Mouse (Mus musculus) monocyte, adult 2 months (primary cell): ENCODE measurements around the gene Myadm.
"Not testable (repeated sequence)": the region's sequence is repeated elsewhere in the genome, so short reads cannot be mapped to it uniquely, and the experiment has no call there.

ENCODE experiments used
- DNase-seq, 2 experiments: peaks; one replicate each; pipeline ENCODE4 v3.0.0; 2022; ENCODE audit warnings: low spot score in 2 of 2, low read depth in 1 of 2

Myadm gene

DNA sequence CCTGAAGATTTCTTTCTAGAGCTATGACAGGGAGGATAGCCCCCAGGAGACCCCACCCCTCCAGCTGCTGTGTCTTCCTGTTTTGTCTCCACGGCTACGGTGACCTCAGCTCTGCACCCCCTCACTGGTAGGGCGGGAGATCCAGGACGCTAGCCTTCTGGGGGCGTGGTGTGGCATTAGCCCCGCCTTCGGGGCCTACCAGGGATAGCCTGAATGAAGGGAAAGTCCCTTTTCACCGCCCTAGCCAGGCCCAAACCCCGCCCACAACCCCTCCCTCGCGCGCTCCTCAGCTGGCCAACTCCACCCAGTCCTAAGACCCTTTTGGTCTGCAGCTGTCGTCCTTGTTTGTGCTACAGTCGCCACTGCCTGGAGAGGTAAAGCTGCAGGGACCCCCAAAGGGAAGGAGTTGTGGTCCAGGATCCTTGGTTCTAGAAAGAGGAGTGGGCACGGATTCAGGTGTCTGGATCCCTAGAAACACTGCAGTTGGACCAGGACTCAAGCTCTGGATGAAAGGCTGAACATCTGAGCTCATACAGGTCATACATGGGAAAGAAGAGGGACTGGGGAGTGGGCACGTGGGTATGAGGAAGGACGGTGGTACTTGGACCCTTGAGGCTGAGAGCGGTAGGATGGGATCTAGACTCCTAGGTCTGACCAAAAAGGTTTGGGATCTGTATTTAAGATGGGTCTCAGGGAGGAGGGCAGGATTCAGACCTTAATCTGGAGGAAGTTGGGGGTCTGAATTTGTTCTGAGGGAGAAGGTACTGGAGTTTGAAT is 1.6 kb downstream of the Myadm start:
- DNase-seq, result peak; percentile 95 to 97

DNA sequence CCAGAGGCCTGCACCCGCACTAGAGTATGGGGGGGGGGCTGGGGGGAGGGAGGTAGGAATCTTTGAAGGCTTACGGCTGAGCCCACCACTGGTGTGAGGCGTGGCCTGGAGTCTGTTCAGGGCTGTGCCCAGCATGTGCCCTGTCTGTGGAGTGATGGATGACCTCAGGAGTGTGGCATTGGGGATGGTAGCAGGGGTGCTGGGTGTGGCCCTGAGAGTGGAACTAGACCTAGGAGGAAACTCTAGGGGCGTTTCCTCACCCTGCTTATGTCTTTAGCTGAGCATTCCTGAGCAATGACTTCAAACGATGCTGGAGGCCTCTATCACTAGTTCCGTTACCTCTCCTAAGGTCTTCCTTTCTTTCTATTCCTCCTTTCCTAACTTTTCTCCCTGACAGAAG is 2.3 kb downstream of the Myadm start:
- no peak for DNase-seq

DNA sequence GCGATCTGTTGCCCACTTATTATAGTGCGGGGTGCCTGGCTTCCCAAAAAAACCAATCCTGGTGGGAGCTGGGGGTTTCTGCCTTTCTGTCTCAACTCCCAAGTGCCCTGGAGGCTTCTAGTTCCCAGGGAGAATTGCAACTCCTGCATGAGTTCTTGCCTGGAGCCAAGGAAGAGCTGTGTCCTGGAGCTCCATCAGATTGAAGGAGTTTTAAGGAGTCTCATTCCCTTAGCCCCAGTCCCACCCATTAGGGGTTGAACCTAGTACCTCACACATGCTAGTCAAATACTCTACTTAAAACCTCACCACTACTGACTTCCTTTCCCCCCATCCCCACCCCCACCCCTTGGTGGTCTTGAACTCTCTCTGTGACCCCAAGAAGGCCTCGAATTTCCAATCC is 2.9 kb downstream of the Myadm start:
- no peak for DNase-seq

DNA sequence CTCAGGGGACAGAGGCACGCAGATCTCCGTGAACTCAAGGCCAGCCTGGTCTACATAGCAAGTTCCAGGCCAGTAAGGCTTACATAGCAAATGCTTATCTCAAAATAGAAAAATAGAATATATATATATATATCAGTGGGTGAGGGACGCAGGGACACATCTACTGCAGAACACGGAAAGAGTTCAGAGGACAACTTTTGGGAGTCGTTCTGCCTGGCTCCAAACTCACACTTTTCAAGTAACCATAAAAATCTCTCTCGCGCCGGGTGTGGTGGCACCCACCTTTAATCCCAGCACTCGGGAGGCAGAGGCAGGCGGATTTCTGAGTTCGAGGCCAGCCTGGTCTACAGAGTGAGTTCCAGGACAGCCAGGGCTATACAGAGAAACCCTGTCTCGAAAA is 3.4 kb downstream of the Myadm start:
- DNase-seq, result not testable (repeated sequence)

DNA sequence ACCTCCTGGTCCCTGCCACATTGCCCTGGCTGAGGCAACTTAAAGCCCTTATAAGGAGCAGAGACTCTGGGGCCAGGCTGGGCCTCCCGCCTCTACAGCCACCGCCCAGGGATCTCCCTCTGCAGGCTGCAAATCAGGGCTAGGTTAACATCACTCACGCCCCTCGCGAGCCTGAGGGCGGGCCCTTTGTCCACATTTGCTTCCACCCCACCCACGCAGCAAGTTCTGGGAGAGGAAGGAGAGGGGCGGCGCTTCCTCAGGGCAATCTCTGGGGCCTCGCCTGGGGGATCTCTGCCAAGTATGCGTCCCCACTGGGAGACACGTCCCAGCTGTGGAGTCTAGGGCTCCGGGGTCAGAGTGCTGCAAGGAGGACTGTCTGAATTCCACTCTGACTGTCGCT is 3.9 kb downstream of the Myadm start:
- peak; percentile 67 to 78 for DNase-seq

DNA sequence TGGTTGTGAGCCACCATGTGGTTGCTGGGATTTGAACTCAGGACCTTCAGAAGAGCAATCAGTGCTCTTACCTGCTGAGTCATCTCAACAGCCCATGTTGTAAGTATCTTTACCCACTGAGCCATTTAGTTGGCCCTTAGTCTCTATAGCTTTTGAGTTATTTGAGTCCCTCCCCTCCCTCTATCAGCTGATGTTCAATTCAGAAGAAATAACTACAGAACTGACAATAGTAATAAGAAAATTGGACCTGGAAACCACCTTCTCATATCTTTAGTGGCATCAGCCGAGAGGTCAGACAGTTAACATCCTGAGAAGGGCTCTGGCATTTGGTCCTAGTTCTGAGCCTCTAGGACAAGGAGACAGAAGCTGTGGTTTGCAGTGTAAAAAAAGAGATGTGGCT is 5.9 kb downstream of the Myadm start:
- DNase-seq, result no peak

DNA sequence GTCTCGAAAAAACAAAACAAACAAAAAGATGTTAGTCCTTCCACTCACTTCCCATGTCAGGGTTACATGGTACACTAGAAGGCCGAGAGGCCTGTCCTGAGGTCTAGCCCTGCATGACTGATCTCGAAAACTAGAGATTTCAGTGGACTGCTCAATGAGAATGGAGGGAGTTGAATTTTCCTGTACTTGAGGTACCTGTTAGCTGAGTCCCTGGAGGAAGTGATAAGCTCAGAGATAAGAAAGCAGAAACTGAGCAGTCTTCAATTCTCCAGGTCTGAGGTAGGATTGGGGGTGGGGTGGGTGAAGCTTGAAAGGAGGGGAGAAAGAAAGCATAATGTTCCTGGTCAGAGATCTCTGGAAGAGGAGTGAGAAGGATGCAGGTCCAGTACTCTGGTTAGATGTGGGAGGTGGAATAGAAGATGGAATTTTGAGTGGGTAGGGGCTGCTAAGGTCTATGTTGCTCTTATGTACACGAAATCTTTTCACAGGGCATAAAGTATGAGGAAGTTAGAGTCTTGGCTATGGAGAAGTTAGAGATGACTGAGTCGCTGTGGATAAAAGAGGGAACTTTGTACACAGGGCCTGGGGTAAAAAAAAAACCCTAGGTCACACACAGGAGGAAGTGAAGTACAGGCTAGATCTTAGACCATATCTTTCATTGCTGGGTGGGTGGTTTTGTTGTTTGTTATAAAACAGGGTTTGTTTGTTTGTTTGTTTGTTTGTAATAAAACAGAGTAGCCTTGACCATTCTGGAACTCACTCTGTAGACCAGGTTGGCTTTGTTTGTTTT is 6.6 kb downstream of the Myadm start:
- DNase-seq, result no peak

DNA sequence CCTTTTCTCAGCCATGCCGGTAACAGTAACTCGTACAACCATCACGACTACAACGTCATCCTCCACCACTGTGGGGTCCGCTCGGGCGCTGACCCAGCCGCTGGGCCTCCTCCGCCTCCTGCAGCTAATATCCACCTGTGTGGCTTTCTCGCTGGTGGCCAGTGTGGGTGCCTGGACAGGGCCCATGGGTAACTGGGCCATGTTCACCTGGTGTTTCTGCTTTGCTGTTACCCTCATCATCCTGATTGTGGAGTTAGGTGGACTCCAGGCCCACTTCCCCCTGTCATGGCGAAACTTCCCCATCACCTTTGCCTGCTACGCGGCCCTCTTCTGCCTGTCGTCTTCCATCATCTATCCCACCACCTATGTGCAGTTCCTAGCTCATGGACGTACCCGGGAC is 7.8 kb downstream of the Myadm start:
- DNase-seq, result no peak

DNA sequence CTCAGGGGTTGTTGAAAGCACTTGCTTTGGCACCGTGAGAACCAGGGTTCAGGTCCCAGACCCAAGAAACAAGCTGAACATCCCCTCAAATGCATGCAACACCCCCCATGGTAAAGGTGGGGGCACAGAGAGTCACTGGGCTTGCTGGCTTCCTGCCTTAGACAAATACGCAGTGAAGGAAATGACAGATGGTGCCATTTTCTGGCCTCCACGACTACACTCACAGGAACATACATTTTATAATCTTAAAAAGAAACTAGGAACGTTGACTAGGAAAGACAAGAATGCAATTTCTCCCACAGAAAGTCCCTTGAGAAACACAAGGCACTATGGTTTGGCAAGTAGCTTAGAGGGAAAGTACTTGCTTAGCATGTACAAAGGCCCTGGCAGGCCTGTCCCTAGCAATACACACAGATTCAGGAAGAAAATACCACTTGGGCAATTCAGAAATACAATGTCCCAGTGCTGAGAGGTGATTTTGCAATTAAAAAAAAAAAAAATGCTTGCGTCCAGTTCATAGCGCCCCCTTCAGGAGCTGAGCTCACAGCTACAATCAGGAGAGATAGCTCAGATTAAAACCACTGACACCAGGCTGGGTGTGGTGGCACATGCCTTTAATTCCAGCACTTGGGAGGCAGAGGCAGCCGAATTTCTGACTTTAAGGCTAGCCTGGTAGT is 11.2 kb downstream of the Myadm start:
- no peak for DNase-seq

DNA sequence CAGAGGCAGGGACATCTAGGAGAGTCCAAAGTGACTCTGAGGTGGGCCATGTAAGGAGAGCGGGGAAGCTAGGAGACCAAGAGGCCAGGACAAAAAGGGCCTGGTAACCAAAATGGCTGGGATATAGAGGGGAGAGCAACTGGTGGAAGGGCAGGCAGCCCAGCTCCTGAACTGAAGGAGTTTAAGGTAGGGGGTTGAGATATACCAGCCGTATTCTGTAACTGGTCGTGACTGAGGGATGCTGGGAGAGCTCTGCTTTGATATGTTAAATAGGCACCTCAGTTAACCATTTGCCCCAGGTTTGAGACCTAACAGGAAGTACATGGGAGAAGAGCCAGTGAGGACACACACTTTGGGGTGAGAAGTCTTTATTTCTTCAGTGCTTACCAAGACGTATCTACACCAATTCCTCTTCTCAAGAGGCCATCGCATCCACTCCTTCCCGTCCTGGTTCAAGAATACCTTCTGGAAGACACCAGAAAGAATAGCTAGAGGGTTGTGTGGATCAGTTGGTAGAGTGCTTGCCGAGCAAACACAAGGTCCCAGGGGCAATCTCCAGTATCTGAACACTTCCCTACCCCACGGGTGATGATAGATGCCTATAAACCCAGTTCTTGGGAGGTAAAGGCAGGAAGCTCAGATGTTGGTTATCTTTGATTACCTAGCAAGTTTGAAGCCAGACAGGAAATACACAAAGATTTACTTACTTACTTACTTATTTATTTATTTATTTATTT is 12.2 kb downstream of the Myadm start:
- DNase-seq, result no peak

DNA sequence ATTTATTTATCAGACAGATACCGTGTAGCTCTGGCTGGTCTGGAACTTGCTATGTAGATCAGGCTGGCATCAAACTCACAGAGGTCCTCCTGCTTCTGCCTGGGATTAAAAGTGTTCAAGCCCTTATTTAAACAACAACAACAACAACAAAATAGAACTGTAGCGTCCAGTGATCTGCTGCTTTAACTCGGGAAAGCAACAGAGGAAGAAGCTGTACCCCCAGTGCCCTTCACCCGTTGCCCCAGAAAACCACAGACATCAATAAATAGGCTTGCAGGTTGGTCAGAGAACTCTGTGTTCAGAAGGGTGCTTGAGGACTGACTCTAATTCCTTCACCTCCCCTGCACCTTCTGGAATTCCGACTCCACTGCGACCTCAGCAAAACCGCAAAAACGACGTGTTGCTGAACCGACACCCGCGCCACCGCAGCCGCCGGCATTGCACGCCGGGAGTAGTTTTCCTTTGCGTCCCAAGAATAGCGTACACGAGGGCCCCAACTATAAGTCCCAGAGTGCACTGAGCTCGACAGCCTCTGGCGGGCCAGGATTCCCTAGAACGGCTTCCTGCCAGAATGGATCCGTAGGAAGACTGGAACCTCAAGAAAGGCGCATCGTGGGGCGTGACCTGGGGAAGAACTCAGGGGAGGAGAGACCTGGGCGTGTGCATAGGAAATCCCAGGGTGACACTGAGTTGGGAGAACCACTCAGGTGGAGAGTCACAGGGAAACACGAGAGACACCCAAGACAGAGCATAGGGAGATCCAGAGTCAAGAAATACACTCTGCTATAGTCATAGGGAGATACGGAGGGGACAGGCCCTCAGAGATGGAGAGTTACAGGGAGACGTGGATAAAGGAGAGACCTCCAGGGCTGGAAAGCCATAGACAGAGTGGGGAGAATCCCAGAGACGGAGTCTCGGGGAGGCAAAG is 13.0 kb downstream of the Myadm start:
- DNase-seq, result no peak

DNA sequence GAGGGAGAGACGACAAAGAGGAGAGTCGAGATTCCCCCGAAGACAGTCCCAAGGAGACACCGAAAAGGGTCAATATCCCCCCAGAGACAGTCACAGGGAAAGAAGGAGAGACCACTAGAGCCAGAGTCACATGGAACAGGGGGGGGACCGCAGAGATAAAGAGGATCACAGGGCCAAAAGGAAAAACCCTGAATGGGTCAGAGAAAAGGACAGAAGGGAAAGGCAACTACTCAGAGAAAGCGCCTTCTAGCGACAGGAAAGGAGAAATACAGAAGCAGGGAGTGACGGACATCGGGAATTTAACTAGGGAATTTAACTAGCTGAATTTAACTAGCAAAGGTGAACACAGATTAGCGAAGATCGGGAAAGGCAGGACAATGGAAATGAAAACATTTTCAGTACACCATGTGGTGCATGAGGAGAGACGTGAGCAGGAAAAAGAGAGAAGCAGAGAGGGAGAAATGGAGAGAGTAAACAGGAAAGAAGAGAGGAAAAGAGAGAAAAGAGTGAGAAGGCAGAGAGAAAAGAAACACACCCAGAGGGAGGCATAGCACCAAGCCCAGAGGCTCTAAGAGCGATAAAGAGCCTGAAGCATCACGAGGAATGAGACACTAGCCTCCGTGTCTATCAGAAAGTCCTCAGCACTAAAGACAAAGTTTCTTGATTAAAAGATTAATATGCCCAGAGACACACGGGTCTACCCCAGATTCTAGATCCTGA is 13.8 kb downstream of the Myadm start:
- DNase-seq, result no peak

DNA sequence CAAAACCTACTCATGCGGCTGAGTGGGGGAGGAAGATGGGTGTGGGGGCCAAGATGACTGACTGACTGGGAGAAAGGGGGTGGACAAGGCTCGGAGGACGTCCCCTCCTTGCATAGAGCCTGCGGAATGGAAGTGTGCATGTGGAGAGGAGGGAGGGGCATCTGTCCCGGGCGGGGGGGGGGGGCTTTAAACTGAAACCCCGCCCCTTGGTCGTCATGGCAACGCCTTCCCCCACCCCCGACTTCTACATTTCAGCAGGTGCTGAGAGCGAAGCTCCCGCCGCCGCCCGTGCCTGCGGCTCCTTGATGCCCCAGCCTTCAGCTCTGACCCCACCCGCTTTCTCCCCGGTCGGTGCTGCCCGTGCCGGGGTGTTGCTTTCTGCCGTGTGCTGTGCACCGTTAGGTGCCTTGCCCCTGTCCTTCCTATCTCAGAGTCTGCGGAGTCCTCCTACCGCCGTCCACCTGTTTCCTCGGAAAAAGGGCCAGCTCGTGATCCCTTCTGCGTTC is 14.4 kb downstream of the Myadm start:
- no peak for DNase-seq

DNA sequence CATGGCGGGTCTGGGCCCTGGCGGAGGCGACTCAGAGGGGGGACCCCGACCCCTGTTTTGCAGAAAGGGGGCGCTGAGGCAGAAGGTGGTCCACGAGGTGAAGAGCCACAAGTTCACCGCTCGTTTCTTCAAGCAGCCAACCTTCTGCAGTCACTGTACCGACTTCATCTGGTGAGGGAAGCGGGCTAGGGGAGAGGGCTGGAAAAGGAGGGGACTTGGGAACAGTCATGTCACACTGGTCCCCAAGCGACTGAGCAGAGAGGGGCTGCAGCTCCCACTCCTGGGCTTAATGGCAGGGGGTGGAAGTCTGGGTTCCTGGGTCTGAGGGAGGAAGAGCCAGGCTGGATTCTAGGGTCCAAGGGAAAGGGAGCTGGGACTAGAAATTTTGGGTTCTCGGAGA is 14.9 kb downstream of the Myadm start:
- DNase-seq, result no peak

DNA sequence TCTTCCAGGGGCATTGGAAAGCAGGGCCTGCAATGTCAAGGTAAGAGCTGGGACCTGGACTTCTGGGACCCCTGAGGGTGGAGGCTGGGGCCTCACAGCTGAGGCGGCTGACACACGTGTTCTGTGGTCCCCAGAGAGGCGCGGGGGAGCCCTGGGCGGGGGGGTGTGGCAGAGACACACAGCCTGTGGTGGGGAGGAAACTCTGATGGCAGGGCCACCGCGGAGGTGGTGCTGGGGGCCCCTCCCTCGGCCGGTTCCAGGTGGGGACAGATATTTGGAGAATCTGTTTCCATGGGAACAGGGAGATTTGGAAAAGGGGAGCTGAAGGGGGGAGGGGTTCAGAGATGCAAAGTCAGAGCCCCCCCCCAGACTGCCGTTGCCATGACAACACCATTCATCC is 15.4 kb downstream of the Myadm start:
- no peak for DNase-seq

DNA sequence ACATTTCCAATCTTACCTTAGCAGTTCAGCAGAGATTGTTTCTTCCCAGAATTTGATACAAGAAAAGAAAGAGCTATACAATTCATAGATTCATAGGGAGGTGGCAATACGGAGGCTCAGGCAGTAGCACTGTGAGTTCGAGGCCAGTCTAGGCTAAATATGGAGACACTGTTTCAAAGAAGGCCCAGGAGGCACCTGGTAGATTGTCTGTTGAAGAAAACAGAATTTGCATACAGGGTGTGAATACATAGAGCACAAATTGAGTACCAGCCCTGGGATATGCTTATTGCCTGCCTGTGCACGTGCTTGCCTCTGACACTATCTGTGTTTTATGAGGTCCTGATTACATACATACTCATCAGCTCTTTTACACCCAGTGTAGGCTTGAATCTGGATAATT is 17.5 kb downstream of the Myadm start:
- DNase-seq, result no peak

DNA sequence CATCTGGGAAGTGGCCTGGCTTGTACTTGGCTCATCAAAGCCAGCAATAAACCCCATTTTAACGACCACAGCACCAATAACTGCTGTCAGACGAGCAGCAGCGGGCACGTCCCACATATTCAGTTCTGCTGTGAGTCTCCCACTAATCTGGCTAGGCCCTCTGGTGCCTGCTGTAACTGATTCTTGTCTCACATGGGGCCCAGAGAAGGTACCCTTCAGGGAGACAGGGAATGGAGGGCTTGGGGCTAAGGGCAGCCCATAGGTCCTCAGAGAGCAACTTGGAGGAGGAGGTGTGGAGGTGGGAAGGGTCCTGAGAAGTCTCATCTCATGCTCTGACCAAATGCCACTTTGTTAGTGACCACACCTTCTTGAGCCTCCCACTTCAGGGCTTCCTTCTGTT is 19.8 kb downstream of the Myadm start:
- no peak for DNase-seq

DNA sequence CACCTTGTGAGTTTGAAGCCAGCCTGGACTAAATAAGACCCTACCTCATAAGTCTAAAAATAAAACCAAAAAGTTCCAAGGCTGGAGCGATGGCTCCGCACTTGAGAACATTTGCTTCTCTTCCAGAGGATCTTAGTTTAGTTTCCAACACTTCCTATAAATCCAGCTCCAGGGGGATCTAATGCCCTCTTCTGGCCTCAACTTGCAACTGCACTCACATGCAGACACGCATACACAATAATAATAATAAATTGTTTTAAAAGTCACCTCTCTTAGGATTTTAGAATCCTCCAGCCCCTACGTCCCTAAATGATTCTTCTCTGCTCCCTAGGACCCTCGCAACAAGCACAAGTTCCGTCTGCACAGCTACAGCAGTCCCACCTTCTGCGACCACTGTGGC is 21.4 kb downstream of the Myadm start:
- no peak for DNase-seq

DNA sequence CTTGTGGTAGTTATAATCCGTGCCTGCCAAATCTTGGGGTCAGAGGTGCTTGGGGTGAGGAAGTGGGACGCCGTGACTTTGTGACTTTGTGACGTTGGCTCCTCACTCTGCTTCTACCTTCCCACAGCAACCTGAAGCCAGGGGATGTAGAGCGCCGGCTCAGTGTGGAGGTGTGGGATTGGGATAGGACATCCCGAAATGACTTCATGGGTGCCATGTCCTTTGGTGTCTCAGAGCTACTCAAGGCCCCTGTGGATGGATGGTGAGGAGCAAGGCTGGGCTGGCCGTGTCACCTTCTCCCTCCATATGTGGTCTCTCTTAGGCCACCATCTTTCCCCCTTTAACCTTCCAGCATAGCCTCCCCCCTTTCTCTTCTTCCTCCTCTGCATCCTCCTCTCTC is 24.7 kb downstream of the Myadm start:
- no peak for DNase-seq

DNA sequence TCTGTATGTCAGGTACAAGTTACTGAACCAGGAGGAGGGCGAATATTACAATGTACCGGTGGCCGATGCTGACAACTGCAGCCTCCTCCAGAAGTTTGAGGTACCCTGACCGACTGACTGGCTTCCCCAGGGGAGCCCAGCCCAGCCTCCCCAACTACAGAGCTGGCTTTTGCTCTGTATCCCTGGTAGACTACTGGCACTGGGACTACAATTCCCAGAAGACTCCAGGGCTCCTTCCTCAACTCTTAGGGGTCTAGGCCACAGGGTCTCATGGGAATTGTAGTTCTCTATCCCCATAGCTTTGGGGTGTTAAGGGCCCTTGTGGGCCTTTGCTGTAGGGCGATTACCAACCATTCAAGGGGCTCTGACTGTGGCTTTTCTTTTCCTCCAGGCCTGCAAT is 25.2 kb downstream of the Myadm start:
- no peak for DNase-seq
